Mouse (Mus musculus) CH12.LX (cell line): Measurements from ENCODE around the gene Zfp42. TPM values are rescaled to one million over a fixed set of nuclear protein-coding genes. Genes with fewer than 3 reads are reported as not detected.

Experiments
- DNase-seq: peaks from one replicate; pipeline ENCODE4 v3.0.0-alpha.2; 2013; ENCODE audit errors: extremely low read depth
- H3K27ac ChIP-seq: 2 replicates; pipeline ENCODE4 v1.5.1; 2012; ENCODE audit warnings: low read depth, mild to moderate bottlenecking, control low read depth, moderate library complexity; ENCODE audit not compliant: insufficient read depth
- H3K27me3 ChIP-seq: replicated peaks from 2 replicates; pipeline ENCODE3; 2012; ENCODE audit warnings: inconsistent platforms
- H3K36me3 ChIP-seq, 2 experiments: replicated peaks in 1 of 2; 2 replicates each; pipeline versions ENCODE3 to v1.6.1; 2012; ENCODE audit warnings: inconsistent platforms in 1 of 2, low read length in 1 of 2, mild to moderate bottlenecking in 1 of 2, mixed read lengths in 1 of 2, moderate library complexity in 1 of 2; ENCODE audit not compliant: control insufficient read depth in 1 of 2, insufficient read depth in 1 of 2
- H3K4me1 ChIP-seq, 2 experiments: 2 replicates each; pipeline ENCODE4 v1.6.1; 2012; ENCODE audit warnings: inconsistent platforms in 1 of 2, moderate library complexity in 1 of 2; ENCODE audit not compliant: insufficient read depth in 2 of 2, control insufficient read depth in 1 of 2
- H3K4me2 ChIP-seq: 2 replicates; pipeline ENCODE4 v1.6.1; 2012; ENCODE audit warnings: low read depth, mild to moderate bottlenecking, control low read depth; ENCODE audit not compliant: poor library complexity, insufficient read depth, severe bottlenecking
- H3K4me3 ChIP-seq, 3 experiments: fragments of 150-350 bp in 1 of 3; sonication (generic) in 1 of 3; replicated peaks in 1 of 3; 2 replicates each; pipeline versions ENCODE3 to v1.5.1; 2011 to 2012; ENCODE audit warnings: low read depth in 2 of 3, low read length in 2 of 3, mild to moderate bottlenecking in 2 of 3, moderate library complexity in 2 of 3, control low read depth in 1 of 3, improper control_type of control experiment in 1 of 3, inconsistent platforms in 1 of 3, mixed read lengths in 1 of 3; ENCODE audit not compliant: poor library complexity in 1 of 3
- H3K79me2 ChIP-seq: replicated peaks from 2 replicates; pipeline ENCODE4 v1.6.1; 2012; ENCODE audit warnings: mild to moderate bottlenecking, moderate library complexity; ENCODE audit not compliant: control insufficient read depth, poor library complexity, insufficient read depth, severe bottlenecking; ENCODE audit errors: extremely low read depth
- H3K9ac ChIP-seq: 2 replicates; pipeline ENCODE4 v1.6.1; 2012; ENCODE audit warnings: low read depth, mild to moderate bottlenecking, control low read depth, moderate library complexity; ENCODE audit not compliant: insufficient read depth
- H3K9me3 ChIP-seq: replicated peaks from 2 replicates; pipeline ENCODE3; 2012; ENCODE audit warnings: low read length, inconsistent platforms, mixed read lengths
- BHLHE40 ChIP-seq: IDR thresholded peaks from 2 replicates; pipeline ENCODE4 v1.6.1; 2011; ENCODE audit warnings: mild to moderate bottlenecking, low read depth, low read length, improper control_type of control experiment
- CHD1 ChIP-seq: IDR thresholded peaks from 2 replicates; pipeline ENCODE4 v1.6.1; 2012; ENCODE audit warnings: low read depth, low read length, improper control_type of control experiment, inconsistent platforms
- CTCF ChIP-seq, 2 experiments: IDR thresholded peaks in 1 of 2; conservative IDR thresholded peaks in 1 of 2; 2 replicates each; pipeline ENCODE4 v1.5.1; 2011 to 2012; ENCODE audit warnings: low read depth in 2 of 2, low read length in 2 of 2, improper control_type of control experiment in 1 of 2, inconsistent platforms in 1 of 2, mild to moderate bottlenecking in 1 of 2, moderate library complexity in 1 of 2
- ELF1 ChIP-seq: IDR thresholded peaks from 2 replicates; pipeline ENCODE4 v1.6.1; 2014; ENCODE audit warnings: low read depth, mild to moderate bottlenecking, inconsistent platforms, low read length, improper control_type of control experiment
- EP300 ChIP-seq: IDR thresholded peaks from 2 replicates; pipeline ENCODE4 v1.6.1; 2011; ENCODE audit warnings: low read length, improper control_type of control experiment
- ETS1 ChIP-seq: conservative IDR thresholded peaks from 2 replicates; pipeline ENCODE4 v1.6.1; 2012; ENCODE audit warnings: low read depth, mild to moderate bottlenecking, inconsistent platforms, low read length, improper control_type of control experiment, moderate library complexity
- GABPA ChIP-seq: IDR thresholded peaks from 2 replicates; pipeline ENCODE4 v1.6.1; 2012; ENCODE audit warnings: low read depth, low read length, improper control_type of control experiment, inconsistent platforms; ENCODE audit not compliant: insufficient replicate concordance
- HCFC1 ChIP-seq: IDR thresholded peaks from 2 replicates; pipeline ENCODE4 v1.6.1; 2012; ENCODE audit warnings: low read depth, mild to moderate bottlenecking, inconsistent platforms, low read length, improper control_type of control experiment
- IRF4 ChIP-seq: IDR thresholded peaks from 2 replicates; pipeline ENCODE4 v1.6.1; 2014; ENCODE audit warnings: low read depth, mild to moderate bottlenecking, inconsistent platforms, low read length, improper control_type of control experiment
- JUN ChIP-seq: IDR thresholded peaks from 2 replicates; pipeline ENCODE4 v1.6.1; 2011; ENCODE audit warnings: low read depth, mild to moderate bottlenecking, low read length, improper control_type of control experiment, moderate library complexity; ENCODE audit not compliant: insufficient read depth
- KAT2A ChIP-seq: IDR thresholded peaks from 2 replicates; pipeline ENCODE4 v1.6.1; 2012; ENCODE audit warnings: low read length, improper control_type of control experiment, inconsistent platforms; ENCODE audit not compliant: insufficient replicate concordance
- MAFK ChIP-seq: IDR thresholded peaks from 2 replicates; pipeline ENCODE4 v1.6.1; 2011; ENCODE audit warnings: low read length, improper control_type of control experiment; ENCODE audit not compliant: insufficient replicate concordance
- MAX ChIP-seq: IDR thresholded peaks from 2 replicates; pipeline ENCODE4 v1.6.1; 2011; ENCODE audit warnings: low read length, improper control_type of control experiment
- MEF2A ChIP-seq: IDR thresholded peaks from 2 replicates; pipeline ENCODE4 v1.6.1; 2014; ENCODE audit warnings: low read depth, mild to moderate bottlenecking, inconsistent platforms, low read length, improper control_type of control experiment, borderline replicate concordance
- MYC ChIP-seq: IDR thresholded peaks from 2 replicates; pipeline ENCODE4 v1.6.1; 2011; ENCODE audit warnings: low read depth, mild to moderate bottlenecking, improper control_type of control experiment, low read length
- NELFE ChIP-seq: IDR thresholded peaks from 2 replicates; pipeline ENCODE4 v1.6.1; 2011; ENCODE audit warnings: low read depth, low read length, improper control_type of control experiment
- NRF1 ChIP-seq: IDR thresholded peaks from 2 replicates; pipeline ENCODE4 v1.6.1; 2014; ENCODE audit warnings: low read depth, mild to moderate bottlenecking, inconsistent platforms, low read length, improper control_type of control experiment, moderate library complexity
- POLR2AphosphoS2 ChIP-seq: IDR thresholded peaks from 2 replicates; pipeline ENCODE4 v1.6.1; 2011; ENCODE audit warnings: low read depth, low read length, improper control_type of control experiment
- RAD21 ChIP-seq: IDR thresholded peaks from 2 replicates; pipeline ENCODE4 v1.6.1; 2011; ENCODE audit warnings: low read depth, mild to moderate bottlenecking, low read length, improper control_type of control experiment, moderate library complexity
- RCOR1 ChIP-seq: conservative IDR thresholded peaks from 2 replicates; pipeline ENCODE4 v1.6.1; 2012; ENCODE audit warnings: low read depth, mild to moderate bottlenecking, inconsistent platforms, low read length, improper control_type of control experiment
- SMC3 ChIP-seq: IDR thresholded peaks from 2 replicates; pipeline ENCODE4 v1.6.1; 2011; ENCODE audit warnings: low read depth, low read length, improper control_type of control experiment
- TBP ChIP-seq: conservative IDR thresholded peaks from 2 replicates; pipeline ENCODE4 v1.6.1; 2011; ENCODE audit warnings: low read depth, low read length, improper control_type of control experiment
- TCF12 ChIP-seq: IDR thresholded peaks from 2 replicates; pipeline ENCODE4 v1.6.1; 2014; ENCODE audit warnings: low read depth, mild to moderate bottlenecking, inconsistent platforms, low read length, improper control_type of control experiment
- UBTF ChIP-seq: IDR thresholded peaks from 2 replicates; pipeline ENCODE4 v1.6.1; 2012; ENCODE audit warnings: low read depth, mild to moderate bottlenecking, inconsistent platforms, low read length, improper control_type of control experiment, moderate library complexity
- USF1 ChIP-seq: IDR thresholded peaks from 2 replicates; pipeline ENCODE4 v1.6.1; 2014; ENCODE audit warnings: low read depth, mild to moderate bottlenecking, inconsistent platforms, low read length, improper control_type of control experiment
- ZC3H11A ChIP-seq: IDR thresholded peaks from 2 replicates; pipeline ENCODE4 v1.6.1; 2012; ENCODE audit warnings: low read depth, mild to moderate bottlenecking, inconsistent platforms, low read length, improper control_type of control experiment
- ZMIZ1 ChIP-seq: IDR thresholded peaks from 2 replicates; pipeline ENCODE4 v1.6.1; 2012; ENCODE audit warnings: low read depth, mild to moderate bottlenecking, inconsistent platforms, low read length, improper control_type of control experiment
- ZNF384 ChIP-seq: IDR thresholded peaks from 2 replicates; pipeline ENCODE4 v1.6.1; 2012; ENCODE audit warnings: low read depth, low read length, improper control_type of control experiment, inconsistent platforms
- dilution Hi-C: fragments of 300-500 bp; cut with MboI; formaldehyde crosslinking; loops from 2 replicates; pipeline ENCODE4 v1.14.3; 2020; ENCODE audit warnings: low sequenced_read_pairs; ENCODE audit not compliant: extremely low pct_unique_long_range_greater_than_20kb, extremely low pct_ligation_motif_present
- in situ Hi-C: fragments of 300-500 bp; cut with MboI; formaldehyde crosslinking; loops from 3 replicates; pipeline ENCODE4 v1.14.3; 2019; ENCODE audit warnings: low sequenced_read_pairs, low pct_ligation_motif_present, low pct_unique_long_range_greater_than_20kb, mixed read lengths
- polyA plus RNA-seq: library from polyadenylated mRNA; unstranded; fragments of >175 nt; gene quantifications from 2 replicates; pipeline ENCODE4 v1.2.1, GENCODE M21; 2012; ENCODE audit warnings: low read depth; ENCODE audit not compliant: insufficient read length
- total RNA-seq, 2 experiments: library from RNA; depleted of rRNA; stranded (reverse); fragments of 300-350 nt in 1 of 2; fragments of >200 nt in 1 of 2; gene quantifications; 2 replicates each; pipeline ENCODE4 v1.2.3; 2012 to 2014

Zfp42 gene
- total and polyA plus RNA-seq, 3 experiments, result not detected

DNA sequence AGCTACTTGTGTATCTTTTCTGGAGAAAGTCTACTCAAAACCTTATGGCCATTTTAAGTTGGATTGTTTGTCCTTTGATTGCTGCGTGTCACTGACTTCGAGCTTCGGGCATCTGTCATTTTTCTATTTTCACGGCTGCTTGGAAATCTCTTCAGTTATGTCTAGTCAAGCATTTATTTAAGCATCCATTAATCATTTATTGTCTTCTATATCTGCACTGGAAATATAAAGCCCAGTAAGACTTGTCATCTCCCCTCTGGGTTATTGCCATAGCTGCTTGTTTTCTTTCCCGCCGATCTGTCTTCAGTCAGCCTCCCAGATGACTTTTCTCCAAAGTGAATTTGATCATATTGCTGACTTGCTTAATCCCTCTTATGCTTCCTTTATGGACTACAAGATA lies 19.3 kb downstream of the Zfp42 start:
- TF ChIP-seq ZC3H11A (no peak), NELFE (no peak), ZMIZ1 (no peak), MAX (no peak), TCF12 (no peak), MEF2A (no peak), RCOR1 (no peak), EP300 (no peak), KAT2A (no peak), NRF1 (no peak), BHLHE40 (no peak), JUN (no peak), MAFK (no peak), IRF4 (no peak)
- no peaks in the 10 kb centered on the region for H3K4me1 ChIP-seq
- no peaks in the 10 kb centered on the region for H3K36me3 ChIP-seq
- no peaks in the 10 kb centered on the region for H3K79me2 ChIP-seq
- no peak overlapping the region for H3K9ac ChIP-seq
- H3K4me2 ChIP-seq, result no peak overlapping the region
- no peak overlapping the region for H3K27ac ChIP-seq
- no peaks in the 10 kb centered on the region for H3K27me3 ChIP-seq
- H3K4me3 ChIP-seq, result no peak overlapping the region
- peaks cover 52% of the 10 kb centered on the region for H3K9me3 ChIP-seq
- dilution Hi-C loops (no loop called here), in situ Hi-C loops (no loop called here)
- no peak for DNase-seq

DNA sequence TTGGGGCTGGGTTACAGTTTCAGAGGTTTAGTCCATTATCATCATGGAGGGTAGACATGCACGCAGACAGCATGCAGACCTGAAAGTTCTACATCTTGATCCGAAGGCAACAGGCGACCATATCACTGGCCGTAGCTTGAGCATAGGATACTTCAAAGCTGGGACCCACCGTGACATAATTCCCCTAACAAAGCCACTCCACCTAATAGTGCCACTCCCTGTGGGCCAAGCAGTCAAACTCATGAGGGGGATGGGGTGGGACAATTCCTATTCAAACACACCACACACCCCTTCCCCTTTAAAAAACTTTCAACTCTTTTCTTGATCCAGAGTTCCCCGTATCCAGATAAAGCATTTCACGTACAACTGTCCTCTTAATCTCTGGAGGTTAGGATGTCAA lies 23.5 kb downstream of the Zfp42 start:
- in situ Hi-C loops, result no loop called here

More for the DNA sequence above, 23.5 kb downstream of the Zfp42 start:
- no peak for TF ChIP-seq CTCF (conservative IDR thresholded peaks at IDR 0.05 in 1 of 2, IDR thresholded peaks at IDR 0.05 in 1 of 2; ENCODE audit: low read depth in 2 of 2, low read length in 2 of 2)
- no peak for TF ChIP-seq TBP
- no peak for TF ChIP-seq GABPA
- TF ChIP-seq UBTF, result no peak
- TF ChIP-seq ZC3H11A, result no peak
- TF ChIP-seq ZNF384, result no peak
- no peak for TF ChIP-seq CHD1
- no peak for TF ChIP-seq MYC
- TF ChIP-seq HCFC1, result no peak
- TF ChIP-seq POLR2AphosphoS2, result no peak
- no peak for TF ChIP-seq USF1
- TF ChIP-seq NELFE, result no peak
- no peak for TF ChIP-seq SMC3
- TF ChIP-seq ELF1, result no peak
- TF ChIP-seq ETS1, result no peak
- no peak for TF ChIP-seq MEF2A
- no peak for TF ChIP-seq RAD21
- no peak for TF ChIP-seq MAFK
- Histone ChIP-seq H3K9me3 (peaks cover 46% of the 10 kb centered on the region), H3K4me2 (no peak overlapping the region), H3K79me2 (no peaks in the 10 kb centered on the region), H3K27me3 (no peaks in the 10 kb centered on the region), H3K4me1 (no peaks in the 10 kb centered on the region), H3K4me3 (no peak overlapping the region), H3K36me3 (no peaks in the 10 kb centered on the region), H3K9ac (no peak overlapping the region), H3K27ac (no peak overlapping the region)
- dilution Hi-C loops, result no loop called here
- DNase-seq, result no peak
